Mouse (Mus musculus): Measurements from ENCODE around the gene Tk1. TPM values are rescaled to one million over a fixed set of nuclear protein-coding genes. Genes with fewer than 3 reads are reported as not detected.
A peak's percentile ranks its signal among the peaks of the same experiment; 100 is the strongest.
"Not testable (repeated sequence)": the region's sequence is repeated elsewhere in the genome, so short reads cannot be mapped to it uniquely, and the experiment has no call there.

Tk1 gene
- polyA plus RNA-seq, 1 experiment from 2014 or later = 15.3 TPM

- H3K9me3 ChIP-seq = no peaks in the 10 kb centered on the region
- ATAC-seq (replicated peaks) = no peak
- no peaks in the 10 kb centered on the region for H3K36me3 ChIP-seq (replicated peaks)
- no peak overlapping the region for H3K27ac ChIP-seq
- H3K9ac ChIP-seq = no peak overlapping the region
- no peak overlapping the region for H3K4me3 ChIP-seq
- no peaks in the 10 kb centered on the region for H3K27me3 ChIP-seq (replicated peaks)
- peaks cover 38% of the 10 kb centered on the region for H3K4me1 ChIP-seq
- H3K4me2 ChIP-seq = no peak overlapping the region
- 76% methylated on average over 3 of the region's 3 CpGs for WGBS
Observed at GRCm38 (mm10) chr11:117827386-117827785, 1.5 kb upstream of the Tk1 start.

- Histone ChIP-seq H3K9me3 (no peaks in the 10 kb centered on the region), H3K4me3 (no peak overlapping the region), H3K4me2 (no peak overlapping the region), H3K4me1 (peaks cover 33% of the 10 kb centered on the region), H3K9ac (no peak overlapping the region), H3K36me3 (replicated peaks) (no peaks in the 10 kb centered on the region), H3K27me3 (replicated peaks) (no peaks in the 10 kb centered on the region), H3K27ac (no peak overlapping the region)
- no peak for ATAC-seq (replicated peaks)
- WGBS = 70% methylated on average over 8 of the region's 8 CpGs
Observed at GRCm38 (mm10) chr11:117826916-117827315, 1.0 kb upstream of the Tk1 start.

GRCm38 (mm10) chr11:117826164-117826563 is 272 bp upstream of the Tk1 start:
- H3K9me3 ChIP-seq = no peaks in the 10 kb centered on the region
- no peaks in the 10 kb centered on the region for H3K27me3 ChIP-seq (replicated peaks)
- H3K27ac ChIP-seq = peak overlapping the region; percentile 48
- H3K36me3 ChIP-seq (replicated peaks) = no peaks in the 10 kb centered on the region
- H3K9ac ChIP-seq = peak overlapping the region; percentile 28; the same call in 1 of the 2 replicates
- H3K4me3 ChIP-seq = peak overlapping the region; percentile 36
- WGBS = 5% methylated on average over 5 of the region's 5 CpGs
- H3K4me2 ChIP-seq = peak overlapping the region; percentile 91
- ATAC-seq (replicated peaks) = no peak
- peaks cover 33% of the 10 kb centered on the region for H3K4me1 ChIP-seq

GRCm38 (mm10) chr11:117824060-117824969 is 1.6 kb downstream of the Tk1 start:
- H3K27ac ChIP-seq = no peak overlapping the region
- H3K9me3 ChIP-seq = no peaks in the 10 kb centered on the region
- peak; percentile 84 for ATAC-seq (replicated peaks)
- H3K4me1 ChIP-seq = peaks cover 35% of the 10 kb centered on the region
- H3K9ac ChIP-seq = no peak overlapping the region
- no peaks in the 10 kb centered on the region for H3K36me3 ChIP-seq (replicated peaks)
- H3K27me3 ChIP-seq (replicated peaks) = no peaks in the 10 kb centered on the region
- 18% methylated on average over 23 of the region's 23 CpGs for WGBS
- peak overlapping the region; percentile 36; the same call in 1 of the 2 replicates for H3K4me3 ChIP-seq
- H3K4me2 ChIP-seq = peak overlapping the region; percentile 91

GRCm38 (mm10) chr11:117823411-117823810 is 2.5 kb downstream of the Tk1 start:
- H3K9ac ChIP-seq = no peak overlapping the region
- 91% methylated on average over 6 of the region's 6 CpGs for WGBS
- no peaks in the 10 kb centered on the region for H3K27me3 ChIP-seq (replicated peaks)
- peaks cover 37% of the 10 kb centered on the region for H3K4me1 ChIP-seq
- no peaks in the 10 kb centered on the region for H3K9me3 ChIP-seq
- ATAC-seq (replicated peaks) = no peak
- no peak overlapping the region for H3K4me3 ChIP-seq
- H3K27ac ChIP-seq = no peak overlapping the region
- no peak overlapping the region for H3K4me2 ChIP-seq
- no peaks in the 10 kb centered on the region for H3K36me3 ChIP-seq (replicated peaks)

- H3K9me3 ChIP-seq = no peaks in the 10 kb centered on the region
- H3K36me3 ChIP-seq (replicated peaks) = no peaks in the 10 kb centered on the region
- no peak for ATAC-seq (replicated peaks)
- H3K27me3 ChIP-seq (replicated peaks) = no peaks in the 10 kb centered on the region
- H3K4me3 ChIP-seq = no peak overlapping the region
- H3K9ac ChIP-seq = no peak overlapping the region
- H3K27ac ChIP-seq = no peak overlapping the region
- H3K4me2 ChIP-seq = no peak overlapping the region
- 89% methylated on average over 7 of the region's 7 CpGs for WGBS
- H3K4me1 ChIP-seq = peaks cover 32% of the 10 kb centered on the region
Observed at GRCm38 (mm10) chr11:117822728-117823241, 3.1 kb downstream of the Tk1 start.

GRCm38 (mm10) chr11:117821868-117822267 is 4.0 kb downstream of the Tk1 start:
- Histone ChIP-seq H3K27ac (no peak overlapping the region), H3K4me2 (no peak overlapping the region), H3K4me1 (peaks cover 32% of the 10 kb centered on the region), H3K36me3 (replicated peaks) (no peaks in the 10 kb centered on the region), H3K9ac (no peak overlapping the region), H3K27me3 (replicated peaks) (no peaks in the 10 kb centered on the region), H3K4me3 (no peak overlapping the region), H3K9me3 (no peaks in the 10 kb centered on the region)
- no peak for ATAC-seq (replicated peaks)
- WGBS = 95% methylated on average over 9 of the region's 9 CpGs

GRCm38 (mm10) chr11:117820173-117820572 is 5.7 kb downstream of the Tk1 start:
- WGBS = 93% methylated on average over 7 of the region's 7 CpGs
- H3K4me2 ChIP-seq = no peak overlapping the region
- no peak overlapping the region for H3K27ac ChIP-seq
- H3K27me3 ChIP-seq (replicated peaks) = no peaks in the 10 kb centered on the region
- ATAC-seq (replicated peaks) = no peak
- H3K9ac ChIP-seq = no peak overlapping the region
- H3K4me1 ChIP-seq = peaks cover 17% of the 10 kb centered on the region
- H3K9me3 ChIP-seq = no peaks in the 10 kb centered on the region
- no peak overlapping the region for H3K4me3 ChIP-seq
- H3K36me3 ChIP-seq (replicated peaks) = no peaks in the 10 kb centered on the region

GRCm38 (mm10) chr11:117819095-117819494 is 6.8 kb downstream of the Tk1 start:
- Histone ChIP-seq H3K4me2 (no peak overlapping the region), H3K4me3 (no peak overlapping the region), H3K4me1 (peaks cover 7% of the 10 kb centered on the region), H3K27ac (no peak overlapping the region), H3K9ac (peak overlapping the region; percentile 7; the same call in 1 of the 2 replicates), H3K36me3 (replicated peaks) (no peaks in the 10 kb centered on the region), H3K27me3 (replicated peaks) (no peaks in the 10 kb centered on the region), H3K9me3 (no peaks in the 10 kb centered on the region)
- no peak for ATAC-seq (replicated peaks)
- 54% methylated on average over 8 of the region's 8 CpGs for WGBS

- no peak overlapping the region for H3K4me2 ChIP-seq
- H3K9ac ChIP-seq = no peak overlapping the region
- H3K27ac ChIP-seq = no peak overlapping the region
- no peak for ATAC-seq (replicated peaks)
- no peak overlapping the region for H3K4me3 ChIP-seq
- no peaks in the 10 kb centered on the region for H3K9me3 ChIP-seq
- H3K36me3 ChIP-seq (replicated peaks) = no peaks in the 10 kb centered on the region
- 89% methylated on average over 12 of the region's 13 CpGs for WGBS
- peaks cover 5% of the 10 kb centered on the region; the same call in 1 of the 2 replicates for H3K4me1 ChIP-seq
- H3K27me3 ChIP-seq (replicated peaks) = no peaks in the 10 kb centered on the region
Observed at GRCm38 (mm10) chr11:117816389-117816996, 9.4 kb downstream of the Tk1 start.

- not testable (repeated sequence) for H3K4me2 ChIP-seq; H3K27me3 ChIP-seq (replicated peaks); H3K36me3 ChIP-seq (replicated peaks); H3K9me3 ChIP-seq; H3K4me1 ChIP-seq; H3K27ac ChIP-seq; H3K4me3 ChIP-seq; H3K9ac ChIP-seq; ATAC-seq (replicated peaks)
- WGBS = 83% methylated on average over 9 of the region's 9 CpGs
Observed at GRCm38 (mm10) chr11:117815850-117816249, 10.0 kb downstream of the Tk1 start.

GRCm38 (mm10) chr11:117814704-117815366 is 11.1 kb downstream of the Tk1 start:
- Histone ChIP-seq H3K27ac (no peak overlapping the region), H3K27me3 (replicated peaks) (peaks cover 11% of the 10 kb centered on the region), H3K4me1 (peaks cover 16% of the 10 kb centered on the region), H3K4me3 (no peak overlapping the region), H3K9ac (no peak overlapping the region), H3K36me3 (replicated peaks) (no peaks in the 10 kb centered on the region), H3K4me2 (no peak overlapping the region), H3K9me3 (no peaks in the 10 kb centered on the region)
- WGBS = 95% methylated on average over 6 of the region's 6 CpGs
- no peak for ATAC-seq (replicated peaks)

Measured in midbrain, embryonic 15.5 days (tissue).